Mouse (Mus musculus) forebrain, embryonic 12.5 days (tissue): ENCODE data around the gene Ankdd1a. TPM values are rescaled to one million over a fixed set of nuclear protein-coding genes. Genes with fewer than 3 reads are reported as not detected.

Experiments used
- ATAC-seq: fragments of 200-750 bp; cut with Nextera tagmentation; 2 replicates; pipeline ENCODE4 v1.8.0; 2017; ENCODE audit warnings: moderate TSS enrichment; ENCODE audit not compliant: low FRiP score
- H3K27ac ChIP-seq: fragments of 300-500 bp; sonication (generic); 2 replicates; pipeline ENCODE4 v1.5.1; 2016; ENCODE audit warnings: mild to moderate bottlenecking
- H3K27me3 ChIP-seq: fragments of 300-500 bp; sonication (generic); 2 replicates; pipeline ENCODE4 v1.6.1; 2016; ENCODE audit warnings: mild to moderate bottlenecking
- H3K36me3 ChIP-seq: fragments of 300-500 bp; sonication (generic); replicated peaks from 2 replicates; pipeline ENCODE4 v1.6.1; 2016; ENCODE audit warnings: mild to moderate bottlenecking
- H3K4me1 ChIP-seq: fragments of 300-500 bp; sonication (generic); 2 replicates; pipeline ENCODE4 v1.6.1; 2016
- H3K4me2 ChIP-seq: fragments of 300-500 bp; sonication (generic); 2 replicates; pipeline ENCODE4 v1.6.1; 2016; ENCODE audit warnings: mild to moderate bottlenecking, moderate library complexity
- H3K4me3 ChIP-seq: fragments of 300-500 bp; sonication (generic); replicated peaks from 2 replicates; pipeline ENCODE4 v1.5.1; 2016; ENCODE audit warnings: mild to moderate bottlenecking
- H3K9ac ChIP-seq: fragments of 300-500 bp; sonication (generic); 2 replicates; pipeline ENCODE4 v1.6.1; 2016; ENCODE audit warnings: mild to moderate bottlenecking
- H3K9me3 ChIP-seq: fragments of 300-500 bp; sonication (generic); 2 replicates; pipeline ENCODE4 v1.6.1; 2016
- WGBS: fragments of 180-500 bp; shearing (Covaris S2); methylation state at CpG from one replicate; pipeline ENCODE4 v1.1.7; 2016; 5-methylcytosine and 5-hydroxymethylcytosine counted together
- polyA plus RNA-seq: library from polyadenylated mRNA; unstranded; fragments of >200 nt; fragmentation: Nextera tagmentation; extraction: Ambion mirVana; gene quantifications from 2 replicates; pipeline ENCODE4 v1.2.1, GENCODE M21; 2016

Ankdd1a gene
- polyA plus RNA-seq, 1 experiment from 2014 or later = 0.18 TPM

DNA sequence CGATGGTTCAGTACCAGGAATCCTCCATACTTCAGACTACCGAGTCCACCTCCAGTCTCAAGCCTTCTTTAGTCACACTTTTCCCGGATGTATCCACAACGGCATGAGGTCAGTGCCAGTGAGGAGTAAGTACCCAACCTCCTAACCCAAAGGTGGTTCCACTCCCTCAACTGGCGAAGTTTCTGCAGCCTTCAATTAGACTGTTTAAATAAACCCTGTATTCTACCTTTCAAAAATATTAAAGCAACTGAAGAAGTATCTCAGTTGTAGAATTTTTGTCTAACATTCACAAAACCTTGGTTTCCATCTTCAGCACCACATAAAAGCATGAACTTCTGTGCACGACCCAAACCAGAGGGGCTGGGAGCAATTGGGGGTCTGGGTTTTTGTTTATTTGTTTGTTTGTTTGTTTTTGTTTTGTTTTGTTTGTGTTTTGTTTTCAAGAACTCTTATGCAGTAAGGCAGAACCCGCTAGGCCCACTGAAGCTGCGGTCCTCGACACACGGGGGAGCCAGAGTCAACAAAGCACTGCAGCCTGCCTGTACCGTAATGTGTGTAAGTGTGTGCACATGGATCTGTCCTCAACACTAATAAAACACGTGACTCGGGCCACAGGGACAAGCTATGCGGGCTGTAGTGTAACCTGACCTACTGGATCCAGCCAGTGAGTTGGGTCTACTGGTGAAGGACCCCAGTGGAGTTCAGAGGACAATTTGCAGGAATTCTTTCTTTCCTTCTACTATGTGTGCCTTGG is 3.8 kb upstream of the Ankdd1a start:
- no peak overlapping the region for H3K9ac ChIP-seq
- H3K4me1 ChIP-seq = peaks cover 13% of the 10 kb centered on the region
- no peaks in the 10 kb centered on the region for H3K9me3 ChIP-seq
- ATAC-seq = peak; percentile 80
- H3K27me3 ChIP-seq = 0 out of 2 replicates have a peak, but pooled peaks cover 11% of the 10 kb centered on the region
- H3K27ac ChIP-seq = no peak overlapping the region
- 22% methylated on average over 14 of the region's 14 CpGs for WGBS
- no peak overlapping the region for H3K4me3 ChIP-seq
- no peaks in the 10 kb centered on the region for H3K36me3 ChIP-seq
- H3K4me2 ChIP-seq = 0 out of 2 replicates have a peak overlapping the region, but pooled peaks have one; percentile 22

DNA sequence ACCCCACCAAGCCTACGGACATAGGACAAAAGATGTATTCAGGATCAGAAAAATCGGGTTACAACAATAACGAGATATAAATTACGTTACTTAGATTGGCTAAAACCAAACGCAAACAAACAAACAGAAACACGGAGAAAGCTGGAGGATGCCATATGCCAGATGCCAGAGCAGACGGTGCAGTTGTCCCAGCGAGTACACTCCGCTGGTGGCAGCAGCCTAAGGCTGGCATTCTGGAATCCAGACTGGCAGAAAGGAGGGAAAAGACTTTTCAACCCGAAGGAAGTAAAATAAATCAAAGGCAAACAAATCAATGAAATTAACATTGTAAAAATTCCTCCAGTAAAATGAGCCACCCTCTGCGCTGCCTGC is 498 bp upstream of the Ankdd1a start:
- H3K9me3 ChIP-seq = no peaks in the 10 kb centered on the region
- H3K36me3 ChIP-seq = no peaks in the 10 kb centered on the region
- 0 out of 2 replicates have a peak overlapping the region, but pooled peaks have one; percentile 42 for H3K27ac ChIP-seq
- peak overlapping the region; percentile 29 for H3K4me3 ChIP-seq
- peaks cover 11% of the 10 kb centered on the region; the same call in 1 of the 2 replicates for H3K27me3 ChIP-seq
- peak overlapping the region; percentile 47; the same call in 1 of the 2 replicates for H3K9ac ChIP-seq
- H3K4me1 ChIP-seq = peaks cover 13% of the 10 kb centered on the region
- peak overlapping the region; percentile 56 for H3K4me2 ChIP-seq
- WGBS = 21% methylated on average over 11 of the region's 11 CpGs
- ATAC-seq = no peak

DNA sequence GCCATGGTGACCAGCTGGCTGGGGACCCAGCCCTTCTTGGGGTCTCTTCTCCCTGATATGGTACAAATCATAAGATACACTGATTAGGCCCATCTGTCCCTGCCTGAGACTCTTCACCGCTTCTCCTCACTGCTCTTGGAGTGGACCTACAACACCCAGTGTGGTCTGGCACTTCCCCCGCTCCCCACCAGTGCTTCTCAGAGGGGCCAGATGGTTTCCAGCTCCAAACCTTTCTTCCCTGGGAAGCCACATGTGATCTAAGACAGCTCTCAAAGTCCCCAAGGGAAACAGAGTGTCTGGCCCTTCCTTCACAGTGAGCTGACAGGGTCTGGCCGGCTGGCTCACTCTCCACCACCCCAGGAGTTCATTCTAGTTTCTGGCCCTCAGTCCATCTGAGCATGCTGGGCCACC is 5.1 kb downstream of the Ankdd1a start:
- no peaks in the 10 kb centered on the region for H3K9me3 ChIP-seq
- H3K4me3 ChIP-seq = no peak overlapping the region
- WGBS = 68% methylated on average over 3 of the region's 3 CpGs
- H3K36me3 ChIP-seq = no peaks in the 10 kb centered on the region
- H3K9ac ChIP-seq = no peak overlapping the region
- H3K4me2 ChIP-seq = no peak overlapping the region
- H3K4me1 ChIP-seq = peaks cover 6% of the 10 kb centered on the region
- ATAC-seq = no peak
- H3K27me3 ChIP-seq = peaks cover 6% of the 10 kb centered on the region; the same call in 1 of the 2 replicates
- H3K27ac ChIP-seq = peak overlapping the region; percentile 36; the same call in 1 of the 2 replicates

DNA sequence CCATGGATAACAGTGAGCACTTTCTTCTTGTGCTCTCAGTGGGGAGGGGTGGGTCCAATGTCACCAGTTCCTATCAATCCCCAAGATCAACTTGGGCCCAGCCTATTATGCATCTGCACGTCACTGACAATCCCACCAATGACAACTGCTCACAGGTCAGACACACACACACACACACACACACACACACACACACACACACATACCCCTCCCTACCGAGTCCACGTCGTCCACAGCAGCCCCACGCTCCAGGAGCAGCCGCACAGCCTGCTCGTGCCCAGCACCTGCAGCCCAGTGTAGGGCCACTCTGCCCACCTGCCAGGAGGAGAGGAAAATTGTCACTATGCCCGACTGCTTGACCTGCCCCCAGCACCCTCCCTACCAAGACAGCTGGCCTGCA is 5.6 kb downstream of the Ankdd1a start:
- H3K27ac ChIP-seq = peak overlapping the region; percentile 36; the same call in 1 of the 2 replicates
- peaks cover 6% of the 10 kb centered on the region for H3K4me1 ChIP-seq
- no peak overlapping the region for H3K4me2 ChIP-seq
- no peaks in the 10 kb centered on the region for H3K9me3 ChIP-seq
- 82% methylated on average over 8 of the region's 8 CpGs for WGBS
- ATAC-seq = no peak
- no peak overlapping the region for H3K4me3 ChIP-seq
- H3K9ac ChIP-seq = no peak overlapping the region
- H3K27me3 ChIP-seq = peaks cover 6% of the 10 kb centered on the region; the same call in 1 of the 2 replicates
- no peaks in the 10 kb centered on the region for H3K36me3 ChIP-seq

DNA sequence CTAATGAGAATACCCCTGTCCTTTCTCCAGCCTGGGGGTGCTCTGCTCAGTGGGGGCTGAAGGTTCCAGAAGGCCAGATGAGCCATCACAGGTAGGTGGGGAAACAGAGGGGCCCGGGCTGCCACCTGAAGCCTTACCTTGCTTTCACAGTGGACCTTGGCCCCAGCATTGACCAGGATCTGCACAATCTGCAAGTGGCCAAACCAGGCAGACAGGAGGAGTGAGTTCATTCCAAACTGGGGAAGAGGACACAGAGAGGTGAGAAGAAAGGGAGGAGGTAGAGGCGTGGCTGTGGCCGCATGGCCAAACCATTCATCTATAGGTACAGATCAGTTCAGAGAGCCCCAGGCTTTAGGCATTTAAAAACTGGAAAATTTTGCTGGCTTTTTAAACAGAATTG is 7.5 kb downstream of the Ankdd1a start:
- H3K4me1 ChIP-seq = peaks cover 6% of the 10 kb centered on the region
- WGBS = 81% methylated on average over 3 of the region's 3 CpGs
- no peaks in the 10 kb centered on the region for H3K36me3 ChIP-seq
- H3K4me3 ChIP-seq = no peak overlapping the region
- no peak overlapping the region for H3K9ac ChIP-seq
- no peak overlapping the region for H3K27ac ChIP-seq
- H3K27me3 ChIP-seq = no peaks in the 10 kb centered on the region; the same call in 1 of the 2 replicates
- no peaks in the 10 kb centered on the region for H3K9me3 ChIP-seq
- ATAC-seq = no peak
- no peak overlapping the region for H3K4me2 ChIP-seq

DNA sequence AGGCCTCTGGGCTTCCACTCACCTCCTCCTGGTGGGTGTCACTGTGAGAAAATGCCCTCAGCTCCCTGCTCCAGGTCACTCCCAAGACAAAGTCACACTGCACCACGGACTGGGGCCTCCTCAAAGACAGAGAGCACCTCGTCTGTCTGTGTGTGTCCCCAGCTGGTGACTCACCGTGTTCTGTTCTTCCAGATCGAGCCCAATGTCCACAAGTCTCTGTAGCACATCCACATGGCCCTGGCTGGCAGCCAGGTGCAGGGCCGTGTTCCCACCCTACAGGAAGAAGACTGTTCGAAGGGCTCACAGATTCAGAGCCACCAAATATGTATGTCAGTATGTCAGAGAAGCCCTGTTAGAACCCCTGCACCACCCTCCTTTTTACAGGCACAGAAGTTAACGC is 11.5 kb downstream of the Ankdd1a start:
- Histone ChIP-seq H3K36me3 (no peaks in the 10 kb centered on the region), H3K4me1 (no peaks in the 10 kb centered on the region), H3K4me2 (no peak overlapping the region), H3K4me3 (no peak overlapping the region), H3K9me3 (no peaks in the 10 kb centered on the region), H3K9ac (no peak overlapping the region), H3K27ac (no peak overlapping the region), H3K27me3 (no peaks in the 10 kb centered on the region)
- ATAC-seq = no peak
- WGBS = 79% methylated on average over 7 of the region's 7 CpGs

DNA sequence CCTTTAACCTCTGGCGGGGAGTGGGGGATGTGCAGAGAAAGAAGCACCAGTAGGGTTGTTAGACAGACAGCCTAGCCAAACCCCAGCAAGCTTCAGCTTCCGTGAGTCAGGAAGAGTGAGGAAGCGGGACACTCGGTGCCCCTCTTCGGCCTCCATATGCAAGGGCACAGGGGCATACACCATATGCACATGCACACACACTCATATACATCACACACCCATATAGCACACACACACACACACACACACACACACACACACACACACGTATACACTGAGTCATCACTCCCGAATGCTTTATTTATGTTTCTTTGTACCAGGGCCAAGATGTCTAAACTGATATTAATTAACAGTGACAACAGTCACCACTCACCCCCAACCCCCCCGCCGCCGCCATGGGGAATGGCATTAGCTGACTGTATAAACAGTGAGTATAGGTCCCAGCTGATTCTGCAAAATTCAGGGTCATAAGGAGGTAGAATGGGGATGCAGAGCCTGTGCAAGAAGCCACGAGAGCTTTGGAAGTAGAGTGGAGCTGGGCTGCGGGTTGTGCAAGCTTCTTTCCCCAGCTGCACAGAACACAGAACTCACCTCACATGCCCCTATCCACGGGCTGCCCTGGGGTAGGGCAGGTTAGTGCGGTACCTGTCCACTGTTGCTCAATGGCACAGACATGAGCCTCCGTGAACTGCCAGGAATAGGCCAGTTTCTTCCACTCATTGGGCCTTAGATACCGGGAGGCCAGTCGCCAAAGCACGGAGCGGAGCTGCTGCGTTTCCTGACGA is 17.1 kb downstream of the Ankdd1a start:
- H3K9ac ChIP-seq = no peak overlapping the region
- no peaks in the 10 kb centered on the region for H3K4me1 ChIP-seq
- H3K4me3 ChIP-seq = no peak overlapping the region
- no peak overlapping the region for H3K27ac ChIP-seq
- no peak for ATAC-seq
- H3K9me3 ChIP-seq = no peaks in the 10 kb centered on the region
- no peaks in the 10 kb centered on the region for H3K27me3 ChIP-seq
- WGBS = 87% methylated on average over 21 of the region's 21 CpGs
- no peaks in the 10 kb centered on the region for H3K36me3 ChIP-seq
- no peak overlapping the region for H3K4me2 ChIP-seq

DNA sequence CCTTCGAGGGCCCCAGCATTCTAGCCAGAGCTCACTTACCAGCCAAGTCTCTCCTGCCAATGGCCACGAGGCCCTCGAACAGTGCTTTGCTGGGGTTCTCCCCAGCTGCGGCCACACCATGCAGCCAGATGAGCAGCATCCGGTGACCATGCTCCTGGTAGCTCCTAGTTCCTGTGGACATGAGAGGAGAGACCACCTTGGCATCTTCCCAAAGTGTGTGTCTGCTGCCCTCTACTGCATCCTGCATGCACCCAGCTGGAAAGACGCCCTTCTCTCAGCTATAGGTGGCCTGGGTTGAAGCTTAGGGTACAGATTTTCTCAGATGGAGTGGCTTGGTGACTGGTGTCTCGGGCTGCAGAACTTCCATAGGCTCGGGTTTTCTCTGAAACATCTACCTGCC is 17.8 kb downstream of the Ankdd1a start:
- ATAC-seq = no peak
- no peak overlapping the region for H3K9ac ChIP-seq
- H3K4me3 ChIP-seq = no peak overlapping the region
- H3K4me2 ChIP-seq = no peak overlapping the region
- H3K36me3 ChIP-seq = no peaks in the 10 kb centered on the region
- no peaks in the 10 kb centered on the region for H3K4me1 ChIP-seq
- H3K9me3 ChIP-seq = no peaks in the 10 kb centered on the region
- H3K27ac ChIP-seq = no peak overlapping the region
- WGBS = 67% methylated on average over 8 of the region's 8 CpGs
- H3K27me3 ChIP-seq = no peaks in the 10 kb centered on the region

DNA sequence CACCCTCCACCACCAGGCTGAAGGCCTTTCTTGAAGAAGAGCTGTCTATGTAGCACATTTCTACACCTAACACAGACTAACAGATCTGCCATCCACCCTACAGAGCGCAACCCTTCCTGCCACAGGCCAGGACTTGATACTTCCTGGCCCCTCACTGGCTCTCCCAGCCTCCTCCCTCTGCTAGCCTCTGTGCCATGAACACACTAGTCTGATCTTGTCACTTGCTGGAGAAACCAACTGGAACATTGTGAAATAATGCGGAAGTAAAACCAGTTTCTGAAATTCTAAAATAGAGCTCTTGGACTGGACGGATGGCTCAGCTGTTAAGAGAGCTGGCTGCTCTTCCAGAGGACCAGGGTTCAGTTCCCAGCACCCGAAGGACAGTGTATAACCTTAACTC is 27.1 kb downstream of the Ankdd1a start:
- Histone ChIP-seq H3K27me3 (no peaks in the 10 kb centered on the region), H3K9ac (no peak overlapping the region), H3K4me1 (no peaks in the 10 kb centered on the region), H3K27ac (no peak overlapping the region), H3K36me3 (peaks cover 10% of the 10 kb centered on the region; the same call in 1 of the 2 replicates), H3K4me2 (no peak overlapping the region), H3K9me3 (no peaks in the 10 kb centered on the region), H3K4me3 (no peak overlapping the region)
- WGBS = 93% methylated on average over 4 of the region's 4 CpGs
- no peak for ATAC-seq

DNA sequence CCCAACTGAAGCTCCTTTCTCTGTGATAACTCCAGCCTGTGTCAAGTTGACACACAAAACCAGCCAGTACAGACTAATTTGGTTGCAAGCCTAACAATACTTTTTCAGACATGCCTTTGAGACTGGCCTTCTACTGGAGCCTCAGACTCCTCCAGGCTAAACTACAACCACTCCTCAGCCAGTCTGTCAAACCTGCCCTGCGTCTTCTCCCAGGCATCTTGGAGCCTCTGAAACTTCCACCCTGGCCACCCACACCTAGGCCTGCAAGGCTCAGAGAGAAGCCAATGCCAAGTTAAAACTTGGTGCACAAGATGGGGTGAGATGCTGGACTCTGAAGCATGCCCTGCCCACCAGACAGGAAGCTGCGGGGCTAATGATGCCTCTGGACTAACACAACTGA is 27.6 kb downstream of the Ankdd1a start:
- H3K4me1 ChIP-seq = no peaks in the 10 kb centered on the region
- H3K36me3 ChIP-seq = peaks cover 15% of the 10 kb centered on the region; the same call in 1 of the 2 replicates
- 87% methylated on average over 2 of the region's 2 CpGs for WGBS
- H3K27me3 ChIP-seq = no peaks in the 10 kb centered on the region
- no peak overlapping the region for H3K27ac ChIP-seq
- H3K9me3 ChIP-seq = no peaks in the 10 kb centered on the region
- H3K4me2 ChIP-seq = no peak overlapping the region
- H3K9ac ChIP-seq = no peak overlapping the region
- no peak overlapping the region for H3K4me3 ChIP-seq
- no peak for ATAC-seq

DNA sequence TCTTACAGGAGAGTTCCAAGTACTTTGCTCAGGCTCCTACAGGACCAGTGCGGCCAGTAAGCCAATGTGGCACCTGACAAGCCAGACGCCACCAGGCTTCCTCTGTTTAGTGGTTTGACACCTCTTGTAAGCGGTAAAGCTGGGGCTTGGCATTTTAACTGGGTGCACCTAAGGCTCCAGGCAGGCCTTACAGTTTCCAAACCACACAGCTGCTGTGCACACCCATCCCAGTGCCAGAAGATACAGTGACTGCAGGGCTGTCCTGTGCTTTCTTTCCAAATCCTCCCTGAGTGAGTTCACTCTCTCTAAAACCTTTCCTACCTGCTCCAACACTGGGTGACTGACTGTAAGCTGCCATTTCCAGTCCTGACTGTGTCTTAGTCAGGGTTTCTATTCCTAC is 28.5 kb downstream of the Ankdd1a start:
- no peak for ATAC-seq
- H3K27me3 ChIP-seq = no peaks in the 10 kb centered on the region
- H3K9ac ChIP-seq = no peak overlapping the region
- 87% methylated on average over 3 of the region's 3 CpGs for WGBS
- H3K36me3 ChIP-seq = peaks cover 23% of the 10 kb centered on the region
- no peak overlapping the region for H3K4me2 ChIP-seq
- H3K4me1 ChIP-seq = no peaks in the 10 kb centered on the region
- no peak overlapping the region for H3K4me3 ChIP-seq
- H3K27ac ChIP-seq = no peak overlapping the region
- no peaks in the 10 kb centered on the region for H3K9me3 ChIP-seq

DNA sequence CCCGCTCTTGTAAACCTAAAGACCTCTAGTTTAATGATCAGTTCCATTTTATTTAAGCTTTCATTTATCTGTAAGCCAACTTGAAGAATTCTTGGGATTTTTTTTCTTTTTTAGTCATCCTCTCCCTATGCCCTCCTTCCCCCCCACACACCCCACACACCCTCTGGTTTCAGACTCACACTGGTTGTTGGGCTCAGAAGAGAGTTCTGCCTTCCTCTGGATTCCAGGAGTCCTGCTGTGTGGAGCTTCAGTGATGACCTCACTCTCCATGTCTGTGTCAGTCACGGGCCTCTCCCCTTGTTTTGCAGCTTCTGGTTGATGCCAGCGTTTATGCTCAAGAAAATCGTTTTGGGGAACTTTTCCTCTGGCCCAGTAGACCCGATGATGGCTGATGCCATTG is 39.9 kb downstream of the Ankdd1a start:
- no peak overlapping the region for H3K27ac ChIP-seq
- H3K27me3 ChIP-seq = no peaks in the 10 kb centered on the region; the same call in 1 of the 2 replicates
- H3K9me3 ChIP-seq = no peaks in the 10 kb centered on the region
- no peak overlapping the region for H3K9ac ChIP-seq
- no peak overlapping the region for H3K4me2 ChIP-seq
- 91% methylated on average over 5 of the region's 5 CpGs for WGBS
- H3K4me3 ChIP-seq = no peak overlapping the region
- no peak for ATAC-seq
- no peaks in the 10 kb centered on the region for H3K4me1 ChIP-seq
- H3K36me3 ChIP-seq = peaks cover 84% of the 10 kb centered on the region
